Mouse (Mus musculus) forelimb bud, embryonic 11.5 days (tissue): ENCODE data around the gene Olfr332.
"Not testable (repeated sequence)": the region's sequence is repeated elsewhere in the genome, so short reads cannot be mapped to it uniquely, and the experiment has no call there.

Source experiments
- DNase-seq: peaks from one replicate; pipeline ENCODE4 v3.0.0-alpha.2; 2012; ENCODE audit warnings: low read depth, low spot score

Olfr332 gene

GRCm38 (mm10) chr11:58492455-58492854 lies at the start of gene Olfr332:
Gene Olfr332 (minus strand): TSS chr11:58492555.
- no peak for DNase-seq

GRCm38 (mm10) chr11:58534736-58535135 lies 42.4 kb upstream of the Olfr332 start, which contains the start of gene Olfr330:
Gene Olfr330 (minus strand): TSS chr11:58534836.
- DNase-seq: not testable (repeated sequence)

- DNase-seq: not testable (repeated sequence)
Measured at GRCm38 (mm10) chr11:58519756-58520155, 27.4 kb upstream of the Olfr332 start.

GRCm38 (mm10) chr11:58518916-58519315 lies 26.6 kb upstream of the Olfr332 start:
- not testable (repeated sequence) for DNase-seq

GRCm38 (mm10) chr11:58509058-58509457 lies 16.7 kb upstream of the Olfr332 start:
- not testable (repeated sequence) for DNase-seq

- DNase-seq: not testable (repeated sequence)
Measured at GRCm38 (mm10) chr11:58502472-58502871, 10.1 kb upstream of the Olfr332 start, which contains the start of gene Olfr331. Gene Olfr331 (minus strand): TSS chr11:58502572.

GRCm38 (mm10) chr11:58499290-58499689 lies 6.9 kb upstream of the Olfr332 start:
- no peak for DNase-seq

- DNase-seq: no peak
Measured at GRCm38 (mm10) chr11:58498761-58499160, 6.4 kb upstream of the Olfr332 start.

GRCm38 (mm10) chr11:58462170-58462569 lies 30.2 kb downstream of the Olfr332 start, which contains the start of gene Olfr30:
Gene Olfr30 (minus strand): TSS chr11:58462270.
- DNase-seq: no peak

GRCm38 (mm10) chr11:58453592-58453991 lies 38.8 kb downstream of the Olfr332 start:
- peak; percentile 70 for DNase-seq

- no peak for DNase-seq
Measured at GRCm38 (mm10) chr11:58452759-58453158, 39.6 kb downstream of the Olfr332 start, which contains the start of gene Lypd9. Gene Lypd9 (minus strand): TSS chr11:58452923.
